Mouse (Mus musculus) heart, postnatal 36 days (tissue): ENCODE results near the gene Sf3b5. TPM values are rescaled to one million over a fixed set of nuclear protein-coding genes. Genes with fewer than 3 reads are reported as not detected.

Experiments
- total RNA-seq, 2 experiments: library from RNA; stranded (reverse); gene quantifications; 2 replicates each; pipeline ENCODE4 v1.2.3; 2021

The Sf3b5 gene
- total RNA-seq, 2 experiments from 2014 or later: 6.5 to 7.1 TPM

Other genes with a start within 250 kb of the Sf3b5 start
- 10 to 100 TPM; 65.5 to 73.0 TPM for gene Utrn, start 136.0 kb upstream of the Sf3b5 start, total RNA-seq
- 1 to 10 TPM; 1.3 to 2.2 TPM for gene Stx11, start 41.0 kb upstream of the Sf3b5 start, total RNA-seq
- gene Plagl1, start 55.2 kb downstream of the Sf3b5 start, total RNA-seq: 1 to 10 TPM; 7.2 to 8.4 TPM
- not detected for gene Zc2hc1b, start 172.7 kb downstream of the Sf3b5 start, total RNA-seq
- 10 to 100 TPM; 19.3 to 26.7 TPM for gene Ltv1, start 187.8 kb downstream of the Sf3b5 start, total RNA-seq